Mouse (Mus musculus): ENCODE data around the gene Gm20403. TPM values are rescaled to one million over a fixed set of nuclear protein-coding genes. Genes with fewer than 3 reads are reported as not detected.
"Not testable (repeated sequence)": the region's sequence is repeated elsewhere in the genome, so short reads cannot be mapped to it uniquely, and the experiment has no call there.

The Gm20403 gene
- polyA plus RNA-seq, 1 experiment from 2014 or later, result not detected

DNA sequence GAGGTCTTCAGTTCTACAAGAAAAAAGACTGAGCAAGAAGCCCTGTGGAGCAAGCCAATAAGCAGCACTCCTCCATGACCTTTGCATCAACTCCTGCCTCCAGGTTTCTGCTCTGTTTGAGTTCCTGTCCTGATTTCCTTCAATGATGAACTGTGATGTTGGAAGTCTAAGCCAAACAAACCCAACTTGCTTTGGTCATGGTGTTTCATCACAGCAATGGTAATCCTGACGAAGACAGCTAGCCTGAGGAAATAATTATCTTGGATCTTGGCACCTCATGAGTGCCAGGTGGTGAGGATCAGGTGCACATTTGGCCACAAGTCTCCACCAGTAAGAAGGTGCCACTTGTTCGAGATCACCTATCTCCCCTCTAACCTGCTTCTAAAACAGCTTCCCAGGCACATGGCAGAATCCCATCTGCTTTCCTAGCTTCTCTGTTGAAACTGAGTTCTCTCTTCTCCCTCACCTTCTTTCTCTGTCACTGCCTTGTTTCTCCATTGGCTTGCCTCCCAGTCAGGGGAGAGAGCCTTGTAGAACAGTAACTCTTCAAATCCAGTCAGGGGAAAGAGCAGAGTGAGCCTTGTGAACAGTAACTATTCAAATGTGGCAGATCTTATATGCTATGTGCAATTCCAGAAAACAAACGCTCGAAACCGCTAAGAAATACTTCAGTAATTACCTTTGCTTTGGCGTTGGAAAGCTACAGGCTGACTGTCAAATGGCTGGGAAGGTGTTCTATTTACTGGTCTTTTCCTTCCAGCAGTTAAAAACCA lies 27.5 kb upstream of the Gm20403 start, which contains the start of gene Baz1a:
Gene Baz1a (minus strand): TSS at position 723 of the 773 bp plus-strand sequence.
- H3K36me3 ChIP-seq (replicated peaks; ENCODE audit: control insufficient read depth, insufficient read depth, low read depth, low read length), result no peaks in the 10 kb centered on the region
- H3K4me1 ChIP-seq (ENCODE audit: control insufficient read depth, insufficient read depth, low read length), result no peaks in the 10 kb centered on the region
- H3K4me3 ChIP-seq (ENCODE audit: low read depth, low read length), result no peak within 1 kb of the TSS
- 89% methylated on average over 6 of the region's 6 CpGs for WGBS
- no peaks in the 10 kb centered on the region for H3K9me3 ChIP-seq (replicated peaks; ENCODE audit: control insufficient read depth, low read length)
- DNase-seq (ENCODE audit: low spot score) (no peak), ATAC-seq (replicated peaks; ENCODE audit: insufficient number of reproducible peaks, low FRiP score, low TSS enrichment, low read depth) (no peak)
- H3K27ac ChIP-seq (replicated peaks; ENCODE audit: low read depth, low read length), result no peak within 1 kb of the TSS
- H3K27me3 ChIP-seq (ENCODE audit: control insufficient read depth, insufficient read depth, low read length), result no peaks in the 10 kb centered on the region
- H3K4me2 ChIP-seq (ENCODE audit: low read depth, low read length), result no peak within 1 kb of the TSS
- no peak within 1 kb of the TSS for H3K9ac ChIP-seq (replicated peaks; ENCODE audit: low read length)

DNA sequence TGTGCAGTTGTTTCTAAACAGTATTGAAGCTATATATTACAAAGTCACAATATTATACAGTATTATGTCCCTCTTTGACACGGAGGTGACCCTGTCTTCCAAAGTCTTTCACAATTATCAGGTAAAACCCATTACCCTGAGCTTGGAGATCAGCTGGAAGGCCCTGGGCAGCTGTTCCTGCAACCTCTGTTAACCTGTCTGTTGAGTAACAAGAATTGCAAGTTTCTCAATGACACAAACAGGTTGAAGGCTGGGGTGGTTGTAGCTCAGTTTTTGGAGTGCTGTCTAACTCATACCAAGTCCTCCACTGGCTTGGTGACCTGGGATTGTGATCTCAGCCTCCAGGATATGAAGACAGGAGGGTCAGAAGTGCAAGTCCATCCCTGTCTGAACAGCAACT lies 26.7 kb upstream of the Gm20403 start:
- Histone ChIP-seq H3K9ac (replicated peaks; ENCODE audit: low read length) (no peak overlapping the region), H3K4me2 (ENCODE audit: low read depth, low read length) (no peak overlapping the region), H3K4me1 (ENCODE audit: control insufficient read depth, insufficient read depth, low read length) (no peaks in the 10 kb centered on the region), H3K27me3 (ENCODE audit: control insufficient read depth, insufficient read depth, low read length) (no peaks in the 10 kb centered on the region), H3K36me3 (replicated peaks; ENCODE audit: control insufficient read depth, insufficient read depth, low read depth, low read length) (no peaks in the 10 kb centered on the region), H3K4me3 (ENCODE audit: low read depth, low read length) (no peak overlapping the region), H3K27ac (replicated peaks; ENCODE audit: low read depth, low read length) (no peak overlapping the region), H3K9me3 (replicated peaks; ENCODE audit: control insufficient read depth, low read length) (no peaks in the 10 kb centered on the region)
- WGBS, result 74% methylated on average over 1 of the region's 1 CpGs
- no peak for DNase-seq (ENCODE audit: low spot score)
- ATAC-seq (replicated peaks; ENCODE audit: insufficient number of reproducible peaks, low FRiP score, low TSS enrichment, low read depth), result no peak

DNA sequence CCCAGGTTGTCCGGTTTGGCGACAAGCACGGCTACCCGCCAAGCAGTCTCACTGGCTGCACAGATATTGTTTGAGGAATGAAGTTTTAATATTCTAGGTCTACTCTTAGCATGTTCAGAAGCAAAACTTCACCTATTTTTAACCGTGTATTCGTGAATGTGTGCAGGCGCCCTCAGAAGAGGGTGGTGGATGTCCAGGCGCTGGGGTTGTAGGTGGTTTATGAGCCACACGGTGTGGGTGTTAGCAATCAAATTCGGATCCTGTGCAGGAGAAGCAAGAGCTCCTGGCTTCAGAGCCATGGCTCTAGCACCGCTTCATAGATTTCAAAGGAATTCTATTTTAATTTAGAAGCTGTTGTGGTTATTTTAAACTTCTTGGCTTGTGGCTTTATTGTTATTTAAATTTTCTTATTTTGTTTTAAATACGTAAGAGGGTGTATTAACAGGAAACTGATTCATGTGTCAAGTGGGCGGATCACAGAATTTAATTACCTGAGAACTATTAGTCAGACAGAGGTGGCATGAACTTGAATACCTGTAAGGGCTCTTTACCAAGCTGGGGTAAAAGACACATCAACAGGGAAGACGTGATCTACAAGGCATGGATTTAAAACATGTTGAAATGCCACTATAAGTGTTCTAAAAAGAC lies 21.2 kb upstream of the Gm20403 start:
- H3K9me3 ChIP-seq (replicated peaks; ENCODE audit: control insufficient read depth, low read length), result no peaks in the 10 kb centered on the region; the same call in 1 of the 2 replicates
- ATAC-seq (replicated peaks; ENCODE audit: insufficient number of reproducible peaks, low FRiP score, low TSS enrichment, low read depth) (no peak), DNase-seq (ENCODE audit: low spot score) (no peak)
- H3K9ac ChIP-seq (replicated peaks; ENCODE audit: low read length), result no peak overlapping the region
- H3K27ac ChIP-seq (replicated peaks; ENCODE audit: low read depth, low read length), result no peak overlapping the region
- H3K36me3 ChIP-seq (replicated peaks; ENCODE audit: control insufficient read depth, insufficient read depth, low read depth, low read length), result no peaks in the 10 kb centered on the region
- no peak overlapping the region for H3K4me3 ChIP-seq (ENCODE audit: low read depth, low read length)
- H3K4me2 ChIP-seq (ENCODE audit: low read depth, low read length), result no peak overlapping the region
- WGBS, result 83% methylated on average over 14 of the region's 14 CpGs
- H3K4me1 ChIP-seq (ENCODE audit: control insufficient read depth, insufficient read depth, low read length), result no peaks in the 10 kb centered on the region
- H3K27me3 ChIP-seq (ENCODE audit: control insufficient read depth, insufficient read depth, low read length), result no peaks in the 10 kb centered on the region

DNA sequence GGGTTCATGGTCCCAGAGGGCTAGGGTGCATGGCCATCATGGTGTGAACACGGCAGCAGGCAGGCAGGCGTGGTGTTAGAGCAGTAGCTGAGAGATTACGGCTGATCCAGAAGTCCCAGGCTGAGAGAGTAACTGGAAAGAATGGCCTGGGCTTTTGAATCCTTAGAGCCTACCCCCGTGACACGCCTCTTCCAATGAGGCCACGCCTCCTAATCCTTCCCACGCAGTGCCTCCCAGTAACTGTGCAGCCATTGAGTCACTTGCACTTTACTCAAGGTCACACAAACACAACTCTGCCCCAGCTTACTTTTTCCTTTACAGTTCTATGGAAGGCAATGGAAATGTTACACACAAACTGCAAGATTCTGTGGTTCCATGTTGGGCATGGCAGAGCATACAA lies 19.7 kb upstream of the Gm20403 start:
- no peak overlapping the region for H3K27ac ChIP-seq (replicated peaks; ENCODE audit: low read depth, low read length)
- H3K9ac ChIP-seq (replicated peaks; ENCODE audit: low read length), result no peak overlapping the region
- DNase-seq (ENCODE audit: low spot score), result no peak
- no peak overlapping the region for H3K4me2 ChIP-seq (ENCODE audit: low read depth, low read length)
- WGBS, result 90% methylated on average over 7 of the region's 7 CpGs
- H3K9me3 ChIP-seq (replicated peaks; ENCODE audit: control insufficient read depth, low read length), result no peaks in the 10 kb centered on the region; the same call in 1 of the 2 replicates
- H3K36me3 ChIP-seq (replicated peaks; ENCODE audit: control insufficient read depth, insufficient read depth, low read depth, low read length), result no peaks in the 10 kb centered on the region
- H3K4me1 ChIP-seq (ENCODE audit: control insufficient read depth, insufficient read depth, low read length), result no peaks in the 10 kb centered on the region
- no peak overlapping the region for H3K4me3 ChIP-seq (ENCODE audit: low read depth, low read length)
- no peaks in the 10 kb centered on the region for H3K27me3 ChIP-seq (ENCODE audit: control insufficient read depth, insufficient read depth, low read length)
- ATAC-seq (replicated peaks; ENCODE audit: insufficient number of reproducible peaks, low FRiP score, low TSS enrichment, low read depth), result no peak

DNA sequence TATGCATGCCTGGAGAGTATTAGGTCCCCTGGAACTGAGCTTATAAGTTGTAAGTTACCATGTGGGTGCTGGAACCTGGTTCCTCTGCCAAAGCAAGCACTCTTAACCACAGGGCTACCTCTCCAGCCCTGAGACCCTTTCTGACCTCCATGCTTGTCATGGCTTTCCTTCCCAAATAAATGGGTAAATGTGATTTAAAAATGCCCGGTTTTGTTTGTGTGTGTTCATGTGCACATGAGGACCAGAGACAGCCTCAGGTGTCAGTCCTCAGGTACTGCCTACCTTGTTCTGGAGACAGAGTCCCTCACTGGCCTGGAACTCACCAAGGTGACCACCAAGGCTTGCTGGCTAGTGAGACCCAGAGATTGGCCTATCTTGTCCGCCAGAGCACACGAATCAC lies 18.1 kb upstream of the Gm20403 start:
- WGBS, result 90% methylated on average over 3 of the region's 3 CpGs
- Histone ChIP-seq H3K27me3 (ENCODE audit: control insufficient read depth, insufficient read depth, low read length) (no peaks in the 10 kb centered on the region), H3K9me3 (replicated peaks; ENCODE audit: control insufficient read depth, low read length) (no peaks in the 10 kb centered on the region; the same call in 1 of the 2 replicates), H3K36me3 (replicated peaks; ENCODE audit: control insufficient read depth, insufficient read depth, low read depth, low read length) (no peaks in the 10 kb centered on the region), H3K4me3 (ENCODE audit: low read depth, low read length) (no peak overlapping the region), H3K27ac (replicated peaks; ENCODE audit: low read depth, low read length) (no peak overlapping the region), H3K4me1 (ENCODE audit: control insufficient read depth, insufficient read depth, low read length) (no peaks in the 10 kb centered on the region), H3K9ac (replicated peaks; ENCODE audit: low read length) (no peak overlapping the region), H3K4me2 (ENCODE audit: low read depth, low read length) (no peak overlapping the region)
- ATAC-seq (replicated peaks; ENCODE audit: insufficient number of reproducible peaks, low FRiP score, low TSS enrichment, low read depth) (no peak), DNase-seq (ENCODE audit: low spot score) (no peak)

DNA sequence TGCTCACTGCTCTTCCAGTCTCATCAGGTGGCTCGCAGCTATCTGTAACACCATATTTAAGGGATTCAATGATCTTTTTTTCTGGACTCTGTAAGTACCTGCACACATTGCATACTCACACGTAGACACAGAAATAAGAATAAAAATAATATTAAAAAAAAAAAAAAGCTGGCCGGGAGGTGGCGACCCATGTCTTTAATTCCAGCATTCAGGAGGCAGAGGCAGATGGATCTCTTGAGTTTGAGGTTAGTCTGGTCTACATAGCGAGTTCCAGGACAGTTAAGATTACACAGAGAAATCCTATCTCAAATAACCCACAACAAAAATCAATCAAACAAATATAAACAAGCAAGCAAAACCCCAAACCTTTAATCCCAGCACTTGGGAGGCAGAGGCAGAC lies 17.5 kb upstream of the Gm20403 start:
- DNase-seq (ENCODE audit: low spot score) (no peak), ATAC-seq (replicated peaks; ENCODE audit: insufficient number of reproducible peaks, low FRiP score, low TSS enrichment, low read depth) (no peak)
- no peaks in the 10 kb centered on the region for H3K4me1 ChIP-seq (ENCODE audit: control insufficient read depth, insufficient read depth, low read length)
- H3K9me3 ChIP-seq (replicated peaks; ENCODE audit: control insufficient read depth, low read length), result no peaks in the 10 kb centered on the region; the same call in 1 of the 2 replicates
- H3K4me2 ChIP-seq (ENCODE audit: low read depth, low read length), result no peak overlapping the region
- no peak overlapping the region for H3K27ac ChIP-seq (replicated peaks; ENCODE audit: low read depth, low read length)
- 88% methylated on average over 5 of the region's 5 CpGs for WGBS
- H3K36me3 ChIP-seq (replicated peaks; ENCODE audit: control insufficient read depth, insufficient read depth, low read depth, low read length), result no peaks in the 10 kb centered on the region
- H3K4me3 ChIP-seq (ENCODE audit: low read depth, low read length), result no peak overlapping the region
- H3K27me3 ChIP-seq (ENCODE audit: control insufficient read depth, insufficient read depth, low read length), result no peaks in the 10 kb centered on the region
- no peak overlapping the region for H3K9ac ChIP-seq (replicated peaks; ENCODE audit: low read length)

DNA sequence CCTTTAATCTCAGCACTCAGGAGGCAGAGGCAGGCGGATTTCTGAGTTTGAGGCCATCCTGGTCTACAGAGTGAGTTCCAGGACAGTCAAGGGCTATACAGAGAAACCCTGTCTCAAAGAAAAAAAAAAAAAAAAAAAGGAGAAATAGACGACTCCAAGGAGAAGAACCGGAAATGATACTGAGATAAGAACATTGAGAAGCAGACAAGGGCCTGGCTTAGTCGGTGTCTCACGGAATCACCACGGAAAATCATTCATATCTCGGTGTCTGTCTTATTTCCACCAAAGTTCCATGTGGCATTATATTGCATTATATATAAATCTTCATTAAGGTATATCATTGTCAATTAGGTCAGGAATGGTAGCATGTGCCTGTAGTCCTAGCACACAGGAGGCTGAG lies 16.2 kb upstream of the Gm20403 start:
- 92% methylated on average over 7 of the region's 7 CpGs for WGBS
- not testable (repeated sequence) for ATAC-seq (replicated peaks; ENCODE audit: insufficient number of reproducible peaks, low FRiP score, low TSS enrichment, low read depth); H3K4me3 ChIP-seq (ENCODE audit: low read depth, low read length); H3K4me2 ChIP-seq (ENCODE audit: low read depth, low read length); H3K27ac ChIP-seq (replicated peaks; ENCODE audit: low read depth, low read length); H3K36me3 ChIP-seq (replicated peaks; ENCODE audit: control insufficient read depth, insufficient read depth, low read depth, low read length); H3K27me3 ChIP-seq (ENCODE audit: control insufficient read depth, insufficient read depth, low read length); H3K9ac ChIP-seq (replicated peaks; ENCODE audit: low read length); H3K4me1 ChIP-seq (ENCODE audit: control insufficient read depth, insufficient read depth, low read length); DNase-seq (ENCODE audit: low spot score); H3K9me3 ChIP-seq (replicated peaks; ENCODE audit: control insufficient read depth, low read length)

DNA sequence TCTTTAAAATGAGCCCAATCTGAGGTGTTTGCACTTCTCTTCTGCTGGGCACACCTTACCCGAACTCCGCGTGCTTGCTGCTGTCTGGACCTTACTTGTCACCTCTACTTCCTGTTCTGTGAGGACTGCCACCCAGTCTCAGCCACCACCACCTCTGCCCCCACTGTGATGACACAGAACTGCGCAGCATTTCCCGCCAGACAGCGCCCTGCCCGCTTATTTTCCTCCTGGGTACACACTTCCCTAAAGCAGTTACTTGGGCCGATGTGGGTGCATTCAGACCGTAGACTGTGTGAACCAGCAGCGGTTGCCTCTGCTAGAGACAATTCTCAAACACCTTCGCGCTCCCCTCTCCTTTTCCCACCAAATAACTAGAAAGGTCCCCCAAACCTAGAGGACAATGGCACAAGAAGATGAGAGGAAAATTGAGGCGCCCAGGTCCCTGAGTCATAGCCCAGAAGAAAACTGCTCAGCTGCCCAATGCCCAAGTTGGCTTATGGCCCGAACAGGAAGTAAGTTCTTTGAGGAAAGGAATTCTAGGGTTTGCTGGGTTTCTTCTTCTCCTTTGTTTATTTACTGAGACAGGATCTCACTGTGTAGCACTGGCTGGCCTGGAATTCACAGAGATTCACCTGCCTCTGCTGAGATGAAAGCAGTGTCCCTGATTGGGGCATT lies 12.8 kb upstream of the Gm20403 start:
- DNase-seq (ENCODE audit: low spot score) (no peak), ATAC-seq (replicated peaks; ENCODE audit: insufficient number of reproducible peaks, low FRiP score, low TSS enrichment, low read depth) (no peak)
- no peak overlapping the region for H3K9ac ChIP-seq (replicated peaks; ENCODE audit: low read length)
- no peak overlapping the region for H3K27ac ChIP-seq (replicated peaks; ENCODE audit: low read depth, low read length)
- no peaks in the 10 kb centered on the region for H3K27me3 ChIP-seq (ENCODE audit: control insufficient read depth, insufficient read depth, low read length)
- no peak overlapping the region for H3K4me3 ChIP-seq (ENCODE audit: low read depth, low read length)
- no peaks in the 10 kb centered on the region for H3K9me3 ChIP-seq (replicated peaks; ENCODE audit: control insufficient read depth, low read length)
- H3K36me3 ChIP-seq (replicated peaks; ENCODE audit: control insufficient read depth, insufficient read depth, low read depth, low read length), result no peaks in the 10 kb centered on the region
- 80% methylated on average over 14 of the region's 14 CpGs for WGBS
- no peak overlapping the region for H3K4me2 ChIP-seq (ENCODE audit: low read depth, low read length)
- H3K4me1 ChIP-seq (ENCODE audit: control insufficient read depth, insufficient read depth, low read length), result no peaks in the 10 kb centered on the region

All from embryonic facial prominence, embryonic 11.5 days (tissue).